Mouse (Mus musculus) mature B cell (primary cell): ENCODE data around the gene Foxg1.

Experiments
- in situ Hi-C: fragments of 300-500 bp; cut with MboI; formaldehyde crosslinking; loops from 2 replicates; pipeline ENCODE4 v1.14.3; 2019

Gene Foxg1

GRCm38 (mm10) chr12:49385631-49385990 is 3.2 kb downstream of the Foxg1 start:
- in situ Hi-C loops = no loop called here

- in situ Hi-C loops = no loop called here
These were observed 3.8 kb downstream of the Foxg1 start for GRCm38 (mm10) chr12:49386081-49386805.

GRCm38 (mm10) chr12:49387856-49388598 is 5.6 kb downstream of the Foxg1 start:
- in situ Hi-C loops = no loop called here

GRCm38 (mm10) chr12:49389666-49390065 is 7.2 kb downstream of the Foxg1 start:
- in situ Hi-C loops = no loop called here

- in situ Hi-C loops = no loop called here
These were observed 7.8 kb downstream of the Foxg1 start for GRCm38 (mm10) chr12:49390257-49390656.

GRCm38 (mm10) chr12:49390926-49391304 is 8.5 kb downstream of the Foxg1 start:
- in situ Hi-C loops = no loop called here

- in situ Hi-C loops = no loop called here
These were observed 9.0 kb downstream of the Foxg1 start for GRCm38 (mm10) chr12:49391305-49392040.

GRCm38 (mm10) chr12:49392041-49392390 is 9.6 kb downstream of the Foxg1 start:
- in situ Hi-C loops = no loop called here

- in situ Hi-C loops = no loop called here
These were observed 10.4 kb downstream of the Foxg1 start for GRCm38 (mm10) chr12:49392876-49393275.

GRCm38 (mm10) chr12:49393639-49394038 is 11.2 kb downstream of the Foxg1 start:
- in situ Hi-C loops = no loop called here

- in situ Hi-C loops = no loop called here
These were observed 11.7 kb downstream of the Foxg1 start for GRCm38 (mm10) chr12:49394181-49394580.

GRCm38 (mm10) chr12:49394836-49395235 is 12.4 kb downstream of the Foxg1 start:
- in situ Hi-C loops = no loop called here

- in situ Hi-C loops = no loop called here
These were observed 13.5 kb downstream of the Foxg1 start for GRCm38 (mm10) chr12:49395969-49396368.

GRCm38 (mm10) chr12:49396776-49397175 is 14.3 kb downstream of the Foxg1 start:
- in situ Hi-C loops = no loop called here

GRCm38 (mm10) chr12:49397443-49398162 is 15.1 kb downstream of the Foxg1 start:
- in situ Hi-C loops = no loop called here

GRCm38 (mm10) chr12:49398163-49398540 is 15.7 kb downstream of the Foxg1 start:
- in situ Hi-C loops = no loop called here

- in situ Hi-C loops = no loop called here
These were observed 16.2 kb downstream of the Foxg1 start for GRCm38 (mm10) chr12:49398636-49399035.

- in situ Hi-C loops = no loop called here
These were observed 17.2 kb downstream of the Foxg1 start for GRCm38 (mm10) chr12:49399611-49400010.

- in situ Hi-C loops = no loop called here
These were observed 17.8 kb downstream of the Foxg1 start for GRCm38 (mm10) chr12:49400036-49400852.

- in situ Hi-C loops = no loop called here
These were observed 18.3 kb downstream of the Foxg1 start for GRCm38 (mm10) chr12:49400853-49401118.

- in situ Hi-C loops = no loop called here
These were observed 18.8 kb downstream of the Foxg1 start for GRCm38 (mm10) chr12:49401119-49401795.
